Comparison of ENCODE assay signal across 13 mouse cellular contexts in the genomic region with DNA sequence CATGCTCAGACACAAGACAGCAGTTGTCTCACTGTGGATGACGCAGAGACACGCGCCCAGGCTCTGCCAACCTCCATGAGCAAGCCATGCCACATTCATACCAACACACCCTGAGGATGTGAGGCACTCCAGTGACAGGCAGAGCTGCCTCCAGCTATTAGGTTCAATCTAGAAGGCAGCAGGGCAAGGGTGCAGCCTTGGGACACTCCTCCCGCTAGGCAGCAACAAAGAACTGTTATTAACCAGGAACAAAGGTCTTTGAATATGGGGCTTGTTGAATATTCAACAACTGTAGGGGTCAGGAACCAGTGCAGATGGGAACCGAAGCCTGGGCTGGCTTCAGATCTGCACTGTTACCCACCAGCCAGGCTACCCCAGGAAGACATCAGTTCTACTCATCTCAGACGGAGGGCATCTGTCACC. TPM values are rescaled to one million over a fixed set of nuclear protein-coding genes. Genes with fewer than 3 reads are reported as not detected.
DNase-seq lines count a peak whose midpoint lies in the region; ATAC-seq and TF ChIP-seq lines count a peak whose summit lies in the region.
"Had no signal": no experiment of that assay in that cellular context is flagged by ENCODE, and none has a peak within 500 bp of the region (broad histone marks: within the 10 kb centered on the region; RNA-seq: fewer than 3 reads in every experiment).

No protein-coding gene starts in this region.

- no peaks in the 10 kb centered on the region for H3K27me3 ChIP-seq in forebrain, embryonic 12.5 days
- H3K27me3 ChIP-seq in thymus, adult 2 months (ENCODE audit: control insufficient read depth, insufficient read depth, low read length), result no peaks in the 10 kb centered on the region

- H3K4me3 ChIP-seq in left cerebral cortex, adult 2 months, result no peak overlapping the region
- no peak overlapping the region for H3K4me3 ChIP-seq in forebrain, embryonic 12.5 days (replicated peaks)
- H3K4me3 ChIP-seq in thymus, adult 2 months (ENCODE audit: control insufficient read depth, insufficient read depth, low read length), result no peak overlapping the region
- H3K4me3 ChIP-seq: heart, embryonic 10.5 days had no signal

- peaks cover 32% of the 10 kb centered on the region for H3K36me3 ChIP-seq in forebrain, embryonic 12.5 days (replicated peaks)
- no peaks in the 10 kb centered on the region for H3K36me3 ChIP-seq in thymus, adult 2 months (ENCODE audit: control insufficient read depth, insufficient read depth, low read length)
- H3K36me3 ChIP-seq: heart, embryonic 10.5 days had no signal

- no peak overlapping the region for H3K4me2 ChIP-seq in forebrain, embryonic 12.5 days

- DNase-seq in left cerebral cortex, adult 2 months (ENCODE audit: extremely low spot score in 1 of 2, low spot score in 2 of 2), result no peak
- no peak for DNase-seq in left cerebral cortex, postnatal 14 days (ENCODE audit: low spot score in 2 of 2)
- DNase-seq in brain, embryonic 14.5 days (ENCODE audit: low read depth), result peak; percentile 63
- DNase-seq in layer of hippocampus, adult 9-11 months, result peak; percentile 90
- DNase-seq in spleen, postnatal 36 days (ENCODE audit: low spot score in 2 of 2), result no peak
- DNase-seq in spleen, postnatal 10 days (ENCODE audit: low spot score in 2 of 2), result no peak
- DNase-seq in thymus, adult 2 months, result no peak
- DNase-seq: cerebellum, adult 11-12 months; kidney, adult 8-10 months had no signal

- peak overlapping the region; percentile 70 for H3K27ac ChIP-seq in left cerebral cortex, adult 2 months
- H3K27ac ChIP-seq in forebrain, embryonic 12.5 days, result peak overlapping the region; percentile 56; the same call in 1 of the 2 replicates
- no peak overlapping the region for H3K27ac ChIP-seq in thymus, adult 2 months (ENCODE audit: control insufficient read depth, insufficient read depth, low read length)
- H3K27ac ChIP-seq: heart, embryonic 10.5 days; macrophage had no signal

- ATAC-seq in forebrain, embryonic 12.5 days (ENCODE audit: low FRiP score), result peak; percentile 72
- ATAC-seq: activated CD4-positive, CD25-positive, alpha-beta regulatory T cell, adult 4 months had no signal

- 58% methylated on average over 6 of the region's 6 CpGs for WGBS in forebrain, embryonic 12.5 days
- 92% methylated on average over 6 of the region's 6 CpGs for WGBS in thymus, adult 2 months

- TF ChIP-seq POLR2A in brain, embryonic 14.5 days (IDR thresholded peaks at IDR 0.05; ENCODE audit: borderline replicate concordance, extremely low read depth, insufficient read depth, insufficient read length, poor library complexity, severe bottlenecking), result no peak
- TF ChIP-seq POLR2A in thymus, adult 2 months (IDR thresholded peaks at IDR 0.05; ENCODE audit: control insufficient read depth, extremely low read depth, insufficient read depth, low read length, poor library complexity), result no peak

- peaks cover 6% of the 10 kb centered on the region; the same call in 1 of the 2 replicates for H3K9me3 ChIP-seq in forebrain, embryonic 12.5 days
- H3K9me3 ChIP-seq: heart, embryonic 10.5 days had no signal

- peaks cover 9% of the 10 kb centered on the region for H3K4me1 ChIP-seq in forebrain, embryonic 12.5 days
- no peaks in the 10 kb centered on the region for H3K4me1 ChIP-seq in thymus, adult 2 months (replicated peaks; ENCODE audit: control insufficient read depth, insufficient read depth, low read length)
- H3K4me1 ChIP-seq: heart, embryonic 10.5 days had no signal

- intact Hi-C loops in left cerebral cortex, adult 2 months (cut with DNase I), result no loop called here
- intact Hi-C loops in left cerebral cortex, postnatal 14 days (cut with DNase I), result no loop called here

- no peak for TF ChIP-seq CTCF in left cerebral cortex, adult 2 months (IDR thresholded peaks at IDR 0.05)
- no peak for TF ChIP-seq CTCF in brain, embryonic 14.5 days (IDR thresholded peaks at IDR 0.05; ENCODE audit: borderline replicate concordance, extremely low read depth, insufficient read depth, insufficient read length)
- TF ChIP-seq CTCF in thymus, adult 2 months (IDR thresholded peaks at IDR 0.05; ENCODE audit: borderline replicate concordance, control insufficient read depth, extremely low read depth, insufficient read depth, low read length, poor library complexity), result no peak

- no peak overlapping the region for H3K9ac ChIP-seq in forebrain, embryonic 12.5 days

RNA-seq across cellular contexts. Expression of a gene that starts 15.4 kb away (rescaled TPM):
- total RNA-seq in left cerebral cortex, adult 2 months (2021), result 10 to 100 TPM; 15.9 to 17.1 TPM
- total RNA-seq in left cerebral cortex, postnatal 14 days (2021), result 10 to 100 TPM; 18.2 to 22.1 TPM
- 8.3 and 9.2 TPM in 2 replicates for polyA plus RNA-seq in brain, embryonic 14.5 days (2012; rRNA removed)
- polyA plus RNA-seq in forebrain, embryonic 12.5 days (2016; fragmentation: Nextera tagmentation; extraction: Ambion mirVana), result 12.9 and 13.2 TPM in 2 replicates
- 0.18 and 0.26 TPM in 2 replicates for polyA plus RNA-seq in thymus, adult 2 months (2012; rRNA removed)
- polyA plus RNA-seq: activated CD4-positive, CD25-positive, alpha-beta regulatory T cell, adult 4 months; macrophage had no signal

RNA-seq across cellular contexts. Expression of a gene that starts 28.0 kb away (rescaled TPM):
- under 1 TPM; 0.23 to 0.30 TPM for total RNA-seq in left cerebral cortex, adult 2 months (2021)
- under 1 TPM; 0.35 to 0.38 TPM for total RNA-seq in left cerebral cortex, postnatal 14 days (2021)
- polyA plus RNA-seq in brain, embryonic 14.5 days (2012; rRNA removed), result 0.26 and 0.30 TPM in 2 replicates
- polyA plus RNA-seq in forebrain, embryonic 12.5 days (2016; fragmentation: Nextera tagmentation; extraction: Ambion mirVana), result 0.65 and 0.73 TPM in 2 replicates
- polyA plus RNA-seq in thymus, adult 2 months (2012; rRNA removed), result 0.42 and 0.50 TPM in 2 replicates
- polyA plus RNA-seq: activated CD4-positive, CD25-positive, alpha-beta regulatory T cell, adult 4 months; heart, embryonic 10.5 days; macrophage had no signal

RNA-seq across cellular contexts. Expression of a gene that starts 36.0 kb away (rescaled TPM):
- total RNA-seq in left cerebral cortex, adult 2 months (2021), result 10 to 100 TPM; 34.8 to 35.6 TPM
- total RNA-seq in left cerebral cortex, postnatal 14 days (2021), result 10 to 100 TPM; 38.6 to 39.4 TPM
- 56.3 and 75.3 TPM in 2 replicates for polyA plus RNA-seq in brain, embryonic 14.5 days (2012; rRNA removed)
- 96.9 and 98.7 TPM in 2 replicates for polyA plus RNA-seq in forebrain, embryonic 12.5 days (2016; fragmentation: Nextera tagmentation; extraction: Ambion mirVana)
- polyA plus RNA-seq in thymus, adult 2 months (2012; rRNA removed), result 34.6 and 38.1 TPM in 2 replicates

Comparison
In these comparisons a context has a peak if more than half of its experiments do, and no peak if none do; other contexts are left out.
1. DNase-seq: peak in brain, embryonic 14.5 days (single experiment) and layer of hippocampus, adult 9-11 months (single experiment); none in left cerebral cortex, adult 2 months (0 of 2), left cerebral cortex, postnatal 14 days (0 of 2), spleen, postnatal 36 days (0 of 2), spleen, postnatal 10 days (0 of 2) and thymus, adult 2 months (single experiment).